Comparison of ENCODE assay signal across 12 mouse cellular contexts in genomic region chr2:24608765-24609138, GRCm38 (mm10).
DNase-seq lines count a peak whose midpoint lies in the region; ATAC-seq lines count a peak whose summit lies in the region.
"Had no signal": no experiment of that assay in that cellular context is flagged by ENCODE, and none has a peak within 500 bp of the region (broad histone marks: within the 10 kb centered on the region; RNA-seq: fewer than 3 reads in every experiment).

No protein-coding gene starts in this region.

- WGBS in hindbrain, embryonic 13.5 days: 57% methylated on average over 7 of the region's 7 CpGs
- 58% methylated on average over 7 of the region's 7 CpGs for WGBS in hindbrain, embryonic 12.5 days
- WGBS in midbrain, embryonic 13.5 days: 48% methylated on average over 7 of the region's 7 CpGs
- 47% methylated on average over 7 of the region's 7 CpGs for WGBS in midbrain, embryonic 11.5 days
- 5% methylated on average over 7 of the region's 7 CpGs for WGBS in macrophage (ENCODE audit: missing documents)

- no peaks in the 10 kb centered on the region for H3K79me2 ChIP-seq in macrophage (ENCODE audit: inconsistent target)

- 0 out of 2 replicates have a peak, but pooled peaks cover 12% of the 10 kb centered on the region for H3K4me1 ChIP-seq in hindbrain, embryonic 13.5 days (replicated peaks)
- no peaks in the 10 kb centered on the region; the same call in 1 of the 2 replicates for H3K4me1 ChIP-seq in hindbrain, embryonic 12.5 days
- peaks cover 5% of the 10 kb centered on the region; the same call in 1 of the 2 replicates for H3K4me1 ChIP-seq in midbrain, embryonic 13.5 days (replicated peaks)
- H3K4me1 ChIP-seq in midbrain, embryonic 11.5 days (ENCODE audit: control insufficient read depth, insufficient read depth, low read length): peaks cover 3% of the 10 kb centered on the region; the same call in 1 of the 2 replicates

- no peak overlapping the region for H3K4me3 ChIP-seq in hindbrain, embryonic 13.5 days
- H3K4me3 ChIP-seq in hindbrain, embryonic 12.5 days: no peak overlapping the region
- no peak overlapping the region for H3K4me3 ChIP-seq in midbrain, embryonic 13.5 days (replicated peaks)
- H3K4me3 ChIP-seq in midbrain, embryonic 11.5 days (ENCODE audit: low read depth, low read length): no peak overlapping the region
- no peak overlapping the region for H3K4me3 ChIP-seq in macrophage (ENCODE audit: inconsistent target)

- no peak for DNase-seq in midbrain, embryonic 11.5 days (ENCODE audit: low spot score, missing footprints)
- peak; percentile 16 for DNase-seq in c-Kit-positive CD71-negative TER-119-negative erythroid progenitor cells, embryonic 14.5 days (ENCODE audit: low read depth)
- no peak for DNase-seq in testis, postnatal 10 days (ENCODE audit: low spot score)
- DNase-seq in frontal cortex, postnatal 25 days (ENCODE audit: low spot score in 2 of 2): no peak
- DNase-seq: left cerebral cortex, postnatal 4 days; right cerebral cortex, postnatal 14 days had no signal

- ATAC-seq in hindbrain, embryonic 13.5 days (ENCODE audit: low FRiP score): peak; percentile 19; the same call in 1 of the 2 replicates
- ATAC-seq in hindbrain, embryonic 12.5 days (ENCODE audit: low FRiP score): no peak
- ATAC-seq in midbrain, embryonic 13.5 days: 0 out of 2 replicates have a peak, but pooled peaks have one; percentile 32
- ATAC-seq in midbrain, embryonic 11.5 days (ENCODE audit: low FRiP score): no peak
- ATAC-seq: inflammation-experienced regulatory T-cells, adult 6 months had no signal

- H3K4me2 ChIP-seq in hindbrain, embryonic 13.5 days: no peak overlapping the region
- no peak overlapping the region for H3K4me2 ChIP-seq in hindbrain, embryonic 12.5 days (replicated peaks)
- no peak overlapping the region for H3K4me2 ChIP-seq in midbrain, embryonic 13.5 days (replicated peaks)
- H3K4me2 ChIP-seq in midbrain, embryonic 11.5 days: no peak overlapping the region
- H3K4me2 ChIP-seq: heart, embryonic 11.5 days had no signal

- 0 out of 2 replicates have a peak overlapping the region, but pooled peaks have one; percentile 3 for H3K27ac ChIP-seq in hindbrain, embryonic 13.5 days
- no peak overlapping the region for H3K27ac ChIP-seq in hindbrain, embryonic 12.5 days
- no peak overlapping the region for H3K27ac ChIP-seq in midbrain, embryonic 13.5 days
- H3K27ac ChIP-seq in midbrain, embryonic 11.5 days (ENCODE audit: low read depth, low read length): no peak overlapping the region
- peak overlapping the region; percentile 44 for H3K27ac ChIP-seq in macrophage

- H3K9ac ChIP-seq in hindbrain, embryonic 13.5 days: no peak overlapping the region
- H3K9ac ChIP-seq in hindbrain, embryonic 12.5 days: no peak overlapping the region
- no peak overlapping the region for H3K9ac ChIP-seq in midbrain, embryonic 13.5 days (replicated peaks)
- H3K9ac ChIP-seq in midbrain, embryonic 11.5 days (ENCODE audit: low read length): no peak overlapping the region

- peaks cover 84% of the 10 kb centered on the region for H3K36me3 ChIP-seq in hindbrain, embryonic 13.5 days
- H3K36me3 ChIP-seq in hindbrain, embryonic 12.5 days: peaks cover 51% of the 10 kb centered on the region
- H3K36me3 ChIP-seq in midbrain, embryonic 13.5 days: peaks cover 66% of the 10 kb centered on the region
- no peaks in the 10 kb centered on the region for H3K36me3 ChIP-seq in midbrain, embryonic 11.5 days (ENCODE audit: control insufficient read depth, insufficient read depth, low read length)
- H3K36me3 ChIP-seq in macrophage (ENCODE audit: inconsistent target): no peaks in the 10 kb centered on the region

- H3K9me3 ChIP-seq in hindbrain, embryonic 13.5 days: no peaks in the 10 kb centered on the region
- no peaks in the 10 kb centered on the region for H3K9me3 ChIP-seq in hindbrain, embryonic 12.5 days (replicated peaks)
- H3K9me3 ChIP-seq in midbrain, embryonic 13.5 days: no peaks in the 10 kb centered on the region
- no peaks in the 10 kb centered on the region for H3K9me3 ChIP-seq in midbrain, embryonic 11.5 days (ENCODE audit: control insufficient read depth, low read length)

- no peaks in the 10 kb centered on the region for H3K27me3 ChIP-seq in hindbrain, embryonic 13.5 days
- peaks cover 4% of the 10 kb centered on the region; the same call in 1 of the 2 replicates for H3K27me3 ChIP-seq in hindbrain, embryonic 12.5 days
- H3K27me3 ChIP-seq in midbrain, embryonic 13.5 days: no peaks in the 10 kb centered on the region
- no peaks in the 10 kb centered on the region for H3K27me3 ChIP-seq in midbrain, embryonic 11.5 days (ENCODE audit: control insufficient read depth, insufficient read depth, low read length)

Comparison
In these comparisons a context has a peak if more than half of its experiments do, and no peak if none do; other contexts are left out.
1. ATAC-seq: peak in hindbrain, embryonic 13.5 days (single experiment) and midbrain, embryonic 13.5 days (single experiment); none in hindbrain, embryonic 12.5 days (single experiment) and midbrain, embryonic 11.5 days (single experiment).
2. H3K27ac ChIP-seq: peak in hindbrain, embryonic 13.5 days (single experiment) and macrophage (single experiment); none in hindbrain, embryonic 12.5 days (single experiment), midbrain, embryonic 13.5 days (single experiment) and midbrain, embryonic 11.5 days (single experiment).